Mouse (Mus musculus) adrenal gland, adult 10 weeks (tissue): ENCODE measurements around the gene Ndufa12. TPM values are rescaled to one million over a fixed set of nuclear protein-coding genes. Genes with fewer than 3 reads are reported as not detected.

ENCODE experiments used
- polyA plus RNA-seq: library from polyadenylated mRNA; stranded (reverse); fragments of 350-450 nt; fragmentation: Illumina TruSeq; extraction: RNeasy Lipid Tissue Mini Kit (QIAGEN cat#74804); gene quantifications from one replicate; pipeline ENCODE4 v1.2.3, GENCODE M21; 2014; ENCODE audit warnings: low read depth, low replicate concordance

Gene Ndufa12
- 159 TPM for polyA plus RNA-seq

DNA sequence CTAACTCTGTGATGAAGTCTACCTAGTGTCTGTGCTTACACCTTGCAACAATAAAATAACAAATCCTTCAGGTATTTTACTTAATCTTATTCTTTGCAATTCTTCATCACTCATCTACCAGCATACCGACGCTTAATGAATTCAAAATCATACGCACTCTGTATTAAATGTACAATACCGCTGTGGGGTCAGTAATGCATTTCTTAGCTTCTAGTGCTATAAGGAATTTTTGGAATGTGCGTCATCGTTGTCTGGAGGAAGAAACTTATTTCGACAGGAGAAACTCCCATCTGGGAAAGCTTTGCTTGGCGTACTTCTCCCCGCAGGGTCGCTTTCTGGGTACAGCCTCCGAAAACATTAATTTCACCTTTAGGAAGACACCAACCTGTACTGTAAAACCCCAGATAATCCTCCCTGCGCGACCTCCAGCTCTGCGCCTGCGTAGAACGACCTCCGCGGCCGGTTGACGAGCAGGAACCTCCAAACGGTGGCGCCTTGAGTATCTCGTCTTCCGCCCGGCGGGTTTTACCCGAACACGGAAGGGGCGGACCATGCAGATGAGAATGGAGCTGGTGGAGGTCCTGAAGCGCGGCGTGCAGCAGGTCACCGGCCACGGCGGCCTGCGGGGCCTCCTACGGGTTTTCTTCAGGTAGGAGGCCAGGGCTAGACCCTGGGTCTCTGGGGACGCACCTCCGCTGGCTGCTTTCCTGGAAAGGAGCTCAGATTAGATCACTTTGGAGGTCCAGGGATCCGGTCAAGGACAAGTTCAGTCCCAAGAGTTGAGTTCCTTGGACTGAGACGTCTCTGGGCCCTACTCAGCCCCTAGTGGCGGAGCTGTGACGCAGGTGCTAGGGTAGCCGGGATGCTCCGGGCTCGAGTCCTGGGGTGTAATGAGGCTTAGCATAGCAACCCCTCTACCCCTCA lies at the start of gene Ndufa12:
Ndufa12 (plus strand) TSS at position 239 of the 924 bp plus-strand sequence.

Other genes starting within 250 kb of the Ndufa12 start
- 8.0 TPM for gene Vezt, start 162.9 kb upstream of the Ndufa12 start, polyA plus RNA-seq
- gene Fgd6, start 162.7 kb upstream of the Ndufa12 start, polyA plus RNA-seq: 4.8 TPM
- 24.2 TPM for gene Nr2c1, start 50.7 kb upstream of the Ndufa12 start, polyA plus RNA-seq
- gene Gm4792, start 100.0 kb downstream of the Ndufa12 start, polyA plus RNA-seq: not detected
- gene Tmcc3, start 113.2 kb downstream of the Ndufa12 start, polyA plus RNA-seq: 11.7 TPM